Mouse (Mus musculus): Measurements from ENCODE around the gene Tnc.

Tnc gene

DNA sequence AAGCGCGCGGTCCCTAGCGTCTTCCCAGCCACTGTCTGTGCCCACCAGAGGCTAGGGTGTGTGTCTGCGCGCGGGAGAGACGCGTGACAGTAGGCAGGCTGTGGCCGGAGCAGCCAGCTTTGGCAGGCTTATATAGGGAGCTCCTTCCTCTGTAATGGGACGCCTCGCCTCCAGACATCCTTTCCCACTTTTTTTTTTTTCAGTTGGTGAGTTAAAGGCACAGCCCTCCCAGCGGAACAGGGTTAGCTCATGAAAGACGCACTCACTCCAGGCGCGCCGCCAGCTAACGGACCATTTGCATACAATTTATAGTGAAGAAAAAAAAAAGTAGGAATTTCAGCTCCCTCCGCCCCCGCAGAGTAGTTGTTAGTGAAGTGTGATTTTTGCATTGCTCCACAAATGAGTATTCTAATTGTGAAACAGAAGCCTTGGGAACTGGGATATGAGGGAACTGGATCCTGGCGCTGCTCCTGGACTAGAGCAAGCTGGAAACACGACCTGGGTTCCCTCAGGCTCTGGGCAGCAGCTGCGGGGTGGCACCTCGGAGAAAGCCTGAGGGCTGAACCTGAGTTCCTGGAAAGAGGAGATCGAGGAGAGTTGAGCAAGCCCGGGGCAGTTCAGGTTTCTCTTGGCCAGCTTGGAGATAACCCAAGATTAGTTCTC lies at the start of gene Tnc:
Gene Tnc (minus strand): TSS at position 185 of the 663 bp plus-strand sequence.
- peak; percentile 30 for DNase-seq (ENCODE audit: low spot score)

DNA sequence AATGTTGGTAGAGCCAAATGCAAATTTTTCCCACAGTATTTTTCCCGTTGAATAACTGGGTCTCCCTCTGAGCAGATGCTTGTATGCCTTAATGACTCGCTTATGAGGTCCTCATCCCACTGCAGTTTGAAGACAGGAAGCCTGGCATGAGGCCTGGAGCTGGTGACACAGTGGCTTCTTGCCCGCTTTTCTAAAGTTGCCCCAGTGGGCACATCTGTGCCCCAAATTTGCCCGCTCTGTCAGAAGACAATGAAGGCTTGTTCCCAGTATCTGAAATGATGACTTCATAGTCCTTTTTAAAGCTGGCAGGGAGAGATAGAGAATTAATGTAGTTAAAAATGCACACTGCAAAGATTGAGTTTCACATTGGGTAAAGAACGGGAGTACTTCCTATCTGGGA lies 47.4 kb upstream of the Tnc start:
- DNase-seq (ENCODE audit: low spot score) = no peak

DNA sequence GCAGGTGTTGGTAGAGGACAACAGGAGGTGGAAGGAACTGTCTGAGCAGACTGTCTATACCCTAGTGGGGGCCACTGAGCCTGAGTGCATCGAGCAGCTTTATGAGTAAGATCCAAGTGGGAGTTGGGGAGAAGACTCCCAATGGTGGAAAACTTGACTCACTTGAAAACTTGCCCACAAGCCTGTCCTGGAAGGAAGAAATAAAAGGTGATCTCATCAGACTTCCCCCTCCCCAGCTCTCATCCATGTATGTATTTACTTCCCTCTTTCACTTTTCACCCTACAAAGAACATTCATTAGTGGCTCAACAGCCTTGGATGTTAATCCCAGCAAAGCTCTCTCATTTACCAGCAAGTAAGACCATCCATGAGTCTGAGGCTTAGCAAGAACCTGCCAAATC lies 46.0 kb upstream of the Tnc start:
- no peak for DNase-seq (ENCODE audit: low spot score)

DNA sequence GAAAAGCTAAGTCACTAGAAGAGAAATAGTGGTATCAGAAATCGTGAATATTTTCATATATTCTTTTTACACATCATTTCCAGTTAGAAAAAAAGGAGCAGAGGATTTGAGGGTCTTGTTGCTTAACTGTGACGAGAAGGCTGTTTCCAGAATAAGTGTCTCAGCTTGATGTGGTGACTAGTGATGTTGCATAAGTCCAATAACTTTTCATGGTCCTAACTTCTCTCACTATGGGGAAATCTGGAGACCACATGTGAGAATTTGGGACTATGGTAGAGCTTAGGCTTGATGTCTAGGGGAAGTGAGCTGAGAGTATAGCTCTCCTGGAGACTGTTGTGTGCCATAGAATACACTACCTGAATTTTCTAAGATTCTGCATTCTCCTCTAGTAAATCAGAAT lies 42.6 kb upstream of the Tnc start:
- no peak for DNase-seq (ENCODE audit: low spot score)

DNA sequence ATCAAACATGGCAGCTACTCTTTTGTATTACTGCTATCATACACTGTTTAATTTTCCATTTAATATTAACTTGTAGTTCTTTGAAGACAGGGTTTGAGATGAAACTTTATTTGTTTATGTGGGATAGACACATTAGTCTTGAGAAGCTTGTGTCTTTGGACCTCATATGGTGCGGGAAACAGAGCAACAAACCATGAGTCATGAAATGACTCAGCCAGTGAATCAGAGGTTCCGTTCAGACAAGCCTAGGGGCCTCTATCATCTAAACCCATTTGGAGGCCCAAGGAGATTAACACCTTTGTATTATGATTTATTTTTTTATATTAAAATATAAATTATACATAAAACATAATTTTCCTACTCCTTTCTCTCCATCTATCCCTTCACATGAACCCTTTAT lies 40.9 kb upstream of the Tnc start:
- no peak for DNase-seq (ENCODE audit: low spot score)

DNA sequence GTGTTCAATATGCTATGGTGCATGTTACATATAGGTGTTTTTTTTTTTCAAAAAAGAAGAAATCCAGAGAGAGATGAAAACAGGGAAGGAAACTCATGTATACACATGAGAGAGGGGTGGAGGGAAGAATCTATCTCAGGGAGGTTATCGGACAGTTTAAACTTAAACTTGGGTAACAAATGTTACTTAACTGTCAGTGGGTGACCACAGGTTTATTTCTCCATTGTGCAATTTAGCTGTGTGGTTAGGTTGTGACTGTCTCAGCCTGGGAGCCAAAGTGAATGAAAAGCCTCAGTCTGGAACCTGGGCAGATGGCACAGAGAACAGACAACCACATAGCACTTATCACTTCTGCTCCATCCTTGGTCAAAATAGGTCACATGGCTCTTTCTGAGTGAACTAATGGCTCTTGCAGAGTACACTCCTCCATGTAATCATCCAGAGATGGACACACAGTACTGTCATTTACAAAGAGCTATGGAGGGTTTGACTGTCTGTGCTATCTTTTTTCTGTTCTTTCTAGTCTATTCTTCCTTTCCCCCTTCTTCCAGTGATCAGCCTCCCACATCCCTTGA lies 39.3 kb upstream of the Tnc start:
- no peak for DNase-seq (ENCODE audit: low spot score)

DNA sequence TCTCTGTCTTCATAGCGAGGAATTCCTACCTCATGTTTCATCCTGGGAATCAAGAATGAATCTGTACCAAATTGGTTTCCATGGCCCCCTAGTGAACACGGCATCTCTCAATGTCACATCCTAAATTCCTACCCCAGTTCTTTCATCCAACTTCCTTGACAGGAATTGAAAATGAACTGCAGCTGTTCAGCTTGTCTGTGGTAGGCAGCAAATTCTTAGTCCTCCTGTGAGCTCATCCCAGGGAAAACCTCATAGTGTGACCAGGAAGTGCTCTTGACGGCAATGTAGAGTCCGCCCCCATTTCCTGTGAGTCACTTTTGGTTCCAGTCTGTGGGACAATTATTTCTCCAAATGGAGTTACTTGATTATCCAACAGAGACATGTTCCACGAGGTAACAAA lies 37.0 kb upstream of the Tnc start:
- DNase-seq (ENCODE audit: low spot score) = no peak

DNA sequence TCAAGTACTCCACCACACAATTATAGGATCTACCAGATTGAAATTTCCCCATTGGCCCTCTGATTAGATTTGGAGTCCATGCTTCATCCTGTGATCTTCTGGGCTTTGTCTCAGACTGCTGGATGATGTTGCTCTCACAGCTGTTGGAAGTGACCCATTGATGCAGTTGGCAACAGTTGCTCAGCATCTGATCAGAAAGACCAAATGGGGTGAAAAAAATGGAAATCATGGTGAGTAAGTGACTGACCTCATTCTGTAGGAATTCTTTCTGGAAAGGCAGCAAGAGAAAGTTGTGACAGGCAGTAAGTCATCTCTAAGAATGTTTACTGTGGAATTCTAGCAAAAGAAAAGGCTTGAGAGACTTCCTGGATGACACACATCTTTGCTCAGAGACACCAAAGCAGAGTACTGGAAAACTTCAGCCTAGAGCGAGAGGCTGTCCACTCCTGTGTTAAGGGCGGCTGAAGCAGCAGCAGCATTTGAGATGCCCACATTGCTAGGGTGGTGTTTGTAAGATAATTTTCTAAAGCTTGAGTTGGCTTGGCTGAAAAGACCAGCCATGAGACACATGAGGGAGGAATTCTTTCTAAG lies 31.3 kb upstream of the Tnc start:
- no peak for DNase-seq (ENCODE audit: low spot score)

DNA sequence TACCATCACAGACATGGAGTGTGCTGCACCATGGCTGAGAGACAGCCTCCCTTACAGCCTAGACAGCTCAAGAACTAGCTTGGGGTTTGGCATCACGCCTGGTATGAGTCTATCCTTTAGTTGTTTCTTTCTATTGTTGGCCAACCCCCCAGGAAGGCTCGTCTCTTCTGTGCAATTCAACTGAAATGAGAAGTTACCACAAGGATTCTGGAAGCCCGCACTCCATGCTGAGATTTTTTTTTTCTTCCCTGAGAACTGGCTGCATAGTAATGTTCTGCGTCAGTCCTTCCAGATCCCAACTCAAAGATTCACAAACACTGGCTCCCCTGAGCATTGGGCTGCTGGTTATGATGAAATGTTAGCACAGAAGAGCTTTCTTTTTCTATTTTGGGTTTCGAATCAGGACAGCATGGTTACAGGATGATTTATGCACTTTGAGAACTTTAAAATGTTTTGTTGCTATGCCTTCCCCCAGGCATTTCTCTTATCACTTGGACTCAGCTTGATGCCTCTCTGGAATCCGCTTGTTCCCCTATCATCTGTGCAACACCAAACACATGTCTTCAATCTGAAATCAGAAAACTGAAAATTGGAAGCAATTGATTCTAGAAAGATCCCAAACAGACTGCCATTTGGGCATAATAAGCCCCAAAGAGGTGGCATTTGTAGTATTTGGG lies 29.7 kb upstream of the Tnc start:
- DNase-seq (ENCODE audit: low spot score) = no peak

DNA sequence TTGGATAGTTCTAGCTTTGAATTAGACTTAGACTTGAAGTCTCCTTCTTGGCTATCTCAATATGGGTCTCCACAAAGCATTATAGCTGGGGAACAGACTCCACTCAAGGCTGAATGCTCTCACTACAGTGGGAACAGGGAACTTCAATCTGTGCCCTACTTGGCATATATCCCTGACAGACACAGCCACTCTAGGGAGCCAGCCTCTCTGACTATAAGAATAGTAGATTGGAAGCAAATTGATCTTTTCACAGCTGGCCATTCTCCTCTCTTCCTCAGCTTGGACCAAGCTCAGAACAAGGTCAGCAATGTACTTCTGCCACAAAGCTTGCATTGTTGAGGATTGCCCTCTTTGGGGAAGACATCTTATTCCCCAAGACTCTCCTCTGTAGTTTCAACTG lies 27.9 kb upstream of the Tnc start:
- no peak for DNase-seq (ENCODE audit: low spot score)

DNA sequence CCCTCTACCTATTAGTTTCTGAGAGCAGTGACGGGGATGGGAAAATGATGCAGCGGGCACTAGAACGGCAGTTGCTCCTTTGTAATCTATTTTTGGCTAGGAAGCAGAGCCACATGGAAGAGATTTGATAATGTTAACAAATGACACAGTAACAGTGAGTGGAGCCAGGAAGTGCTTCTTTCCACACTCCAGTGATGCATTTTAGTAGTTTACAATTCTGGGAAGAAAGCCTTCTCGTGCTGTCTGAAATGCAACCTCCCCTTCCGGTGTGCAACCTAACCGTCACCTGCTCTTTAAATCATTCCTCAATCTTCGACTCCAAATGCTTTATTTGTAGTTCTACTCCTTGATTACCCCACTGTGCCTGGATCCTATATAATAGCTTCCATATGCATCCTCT lies 20.6 kb upstream of the Tnc start:
- DNase-seq (ENCODE audit: low spot score) = no peak

DNA sequence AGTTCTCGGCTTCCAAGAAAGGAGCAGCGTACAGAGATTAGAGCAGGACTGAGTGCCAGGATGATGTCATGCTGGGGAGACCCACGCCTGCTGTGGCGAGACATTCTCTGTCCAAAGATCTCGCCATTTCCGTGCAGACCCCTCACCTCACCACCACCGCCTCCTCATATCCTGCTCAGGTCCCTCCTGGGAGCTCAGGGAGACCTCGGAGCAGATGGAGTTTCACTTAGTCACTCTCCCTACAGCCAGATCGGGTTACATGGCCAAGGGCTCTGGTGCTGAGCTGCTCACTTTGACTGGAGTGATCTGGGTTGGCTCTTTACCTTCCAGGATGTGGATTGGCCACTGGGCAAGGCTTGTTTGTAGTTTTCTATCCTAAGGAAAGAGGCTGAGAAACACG lies 18.5 kb upstream of the Tnc start:
- no peak for DNase-seq (ENCODE audit: low spot score)

DNA sequence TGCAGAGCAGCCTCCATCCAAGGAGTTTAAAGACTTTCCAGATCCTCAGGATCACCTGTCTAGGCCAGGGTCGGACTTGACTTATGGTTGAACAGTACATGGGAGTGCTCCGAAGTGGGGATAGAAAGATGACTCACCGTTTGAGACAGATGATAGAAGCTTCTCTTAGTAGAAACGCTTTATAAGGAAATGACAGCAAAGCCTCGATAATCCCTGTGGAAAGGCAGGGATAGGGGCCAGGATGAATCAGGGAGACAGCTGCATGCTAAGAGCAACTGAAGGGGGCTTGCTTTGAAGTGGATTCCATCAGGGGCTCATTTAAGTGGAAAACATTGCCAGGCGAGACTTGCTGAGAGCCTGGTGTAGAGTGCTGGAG lies 12.0 kb upstream of the Tnc start:
- DNase-seq (ENCODE audit: low spot score) = no peak

DNA sequence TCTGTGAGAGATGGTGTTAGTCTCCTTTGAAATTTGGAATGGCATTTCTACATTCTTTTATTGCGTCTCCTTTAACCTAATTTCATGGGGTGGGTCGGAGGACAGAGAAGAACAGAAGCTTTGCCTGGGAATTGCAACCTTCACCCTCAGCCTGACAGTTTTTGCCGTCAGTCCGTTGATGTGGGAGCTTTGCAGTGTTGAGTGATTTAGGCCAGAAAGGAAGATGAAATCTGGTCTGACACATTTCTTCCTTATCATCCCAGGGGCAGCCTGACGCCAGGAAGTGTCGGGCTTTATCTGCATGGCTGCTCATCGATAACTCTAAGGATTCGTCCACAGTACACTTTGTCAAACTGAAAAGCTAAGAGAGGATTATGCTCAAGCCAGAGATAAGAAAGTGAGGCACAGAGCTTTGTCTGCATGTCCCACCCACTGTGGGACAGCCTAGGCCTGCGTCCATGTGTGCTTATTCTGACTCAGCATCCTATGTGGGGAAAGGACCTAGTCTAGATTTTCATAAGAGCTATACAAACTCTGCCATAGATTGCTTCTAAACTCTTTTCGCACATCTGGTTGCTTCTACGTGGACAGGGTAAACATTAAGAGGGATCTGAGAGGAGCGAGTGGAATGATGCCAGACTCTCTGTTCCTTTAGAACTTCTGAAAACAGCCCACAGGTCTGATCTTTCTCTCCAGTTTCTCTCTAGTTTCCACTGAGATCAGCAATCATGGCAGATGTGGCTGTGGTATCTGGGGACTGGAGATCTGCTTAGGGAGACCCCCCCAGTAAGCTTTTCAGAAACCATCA lies 11.4 kb upstream of the Tnc start:
- no peak for DNase-seq (ENCODE audit: low spot score)

DNA sequence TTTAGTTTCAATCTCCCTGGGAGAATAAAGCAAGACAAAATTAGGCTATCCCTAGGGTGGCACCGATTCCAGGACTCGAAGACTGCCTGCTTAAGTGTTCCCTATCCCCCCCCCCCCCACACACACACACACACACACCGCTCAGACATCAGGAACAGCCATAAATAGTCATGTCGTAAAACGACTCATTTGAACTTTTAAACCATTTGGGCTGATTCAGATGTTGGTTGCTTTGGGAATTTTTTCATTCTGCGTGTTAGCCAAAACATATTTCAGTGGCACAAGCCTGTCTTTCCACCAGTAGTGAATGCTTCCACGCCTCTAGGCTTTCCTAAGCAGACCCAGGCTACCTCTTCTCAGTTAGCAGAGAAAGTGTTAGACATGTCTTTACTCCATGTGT lies 1.4 kb upstream of the Tnc start:
- no peak for DNase-seq (ENCODE audit: low spot score)

DNA sequence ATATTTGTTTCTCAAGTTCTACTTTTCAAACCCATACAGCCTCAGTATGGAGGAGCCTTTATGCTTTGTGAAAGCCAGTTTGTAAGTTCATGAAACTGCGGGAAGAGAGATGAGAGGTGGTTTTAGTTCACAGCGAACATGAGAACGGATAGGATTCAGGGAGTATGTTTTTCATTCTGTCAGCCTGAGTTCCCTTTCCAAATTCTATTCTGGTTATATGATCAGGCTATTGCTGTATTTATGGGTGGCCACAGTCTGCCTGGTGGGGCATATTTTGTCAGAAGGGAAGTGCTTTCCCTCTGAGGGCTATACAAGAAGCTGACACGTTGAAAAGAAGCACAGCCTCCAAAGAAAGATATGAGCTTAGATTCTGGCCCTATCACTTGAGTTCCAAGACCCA lies 2.9 kb downstream of the Tnc start:
- no peak for DNase-seq (ENCODE audit: low spot score)

DNA sequence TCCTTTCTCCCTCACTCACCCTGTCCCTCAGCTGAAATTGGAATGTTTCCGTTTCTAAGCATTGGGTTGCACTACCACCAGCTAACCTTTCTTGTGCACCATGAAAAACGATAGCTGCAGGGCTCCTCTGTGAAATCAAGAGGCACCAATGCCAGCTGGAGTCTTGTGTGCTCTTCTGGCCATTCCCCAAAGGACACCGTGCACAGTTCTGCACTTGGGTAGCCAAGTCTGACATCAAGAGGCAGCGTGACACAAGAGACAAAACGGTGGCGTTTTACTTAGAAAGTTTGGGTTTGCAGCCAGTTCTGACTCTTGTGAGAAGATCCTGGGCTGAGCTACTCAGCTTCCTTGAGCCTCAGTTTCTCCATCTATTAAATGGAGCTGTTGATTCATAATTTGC lies 3.4 kb downstream of the Tnc start:
- DNase-seq (ENCODE audit: low spot score) = no peak

DNA sequence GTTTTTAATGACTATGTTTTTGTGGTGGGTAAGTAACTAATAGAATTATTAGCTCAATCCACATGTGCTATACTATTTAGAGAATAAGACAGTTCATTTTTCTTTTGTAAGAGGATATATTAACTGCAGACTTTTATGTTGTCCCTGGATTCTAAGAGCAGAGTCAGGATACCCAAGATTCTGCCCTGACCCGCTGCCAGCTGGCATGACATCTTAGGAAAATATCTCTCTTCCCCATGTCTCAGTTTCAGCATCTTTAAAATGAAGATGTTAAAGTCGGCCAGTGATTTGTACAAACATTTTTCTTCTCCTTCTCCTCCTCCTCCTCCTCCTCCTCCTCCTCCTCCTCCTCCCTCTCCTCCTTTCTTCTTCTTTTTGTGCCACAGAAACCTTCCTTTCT lies 7.7 kb downstream of the Tnc start:
- no peak for DNase-seq (ENCODE audit: low spot score)

DNA sequence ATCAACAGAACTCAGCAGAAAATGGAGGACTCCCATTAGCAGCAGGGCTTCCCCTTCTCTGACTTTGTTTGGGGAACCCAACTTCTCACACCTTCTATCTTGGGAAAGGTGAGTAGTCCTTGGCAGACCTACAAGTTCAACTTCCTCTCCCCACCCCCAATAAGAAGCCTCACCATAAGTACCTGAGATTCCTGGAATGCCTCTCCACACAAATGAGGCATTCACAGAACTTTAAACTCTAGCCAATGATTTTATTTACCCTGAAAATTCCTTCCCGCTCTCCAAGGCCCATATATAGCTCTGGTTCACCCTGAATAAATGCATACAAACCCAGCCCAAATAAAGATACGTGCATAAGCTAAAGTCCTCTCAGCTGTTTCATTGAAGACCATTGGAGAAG lies 9.3 kb downstream of the Tnc start:
- DNase-seq (ENCODE audit: low spot score) = no peak

DNA sequence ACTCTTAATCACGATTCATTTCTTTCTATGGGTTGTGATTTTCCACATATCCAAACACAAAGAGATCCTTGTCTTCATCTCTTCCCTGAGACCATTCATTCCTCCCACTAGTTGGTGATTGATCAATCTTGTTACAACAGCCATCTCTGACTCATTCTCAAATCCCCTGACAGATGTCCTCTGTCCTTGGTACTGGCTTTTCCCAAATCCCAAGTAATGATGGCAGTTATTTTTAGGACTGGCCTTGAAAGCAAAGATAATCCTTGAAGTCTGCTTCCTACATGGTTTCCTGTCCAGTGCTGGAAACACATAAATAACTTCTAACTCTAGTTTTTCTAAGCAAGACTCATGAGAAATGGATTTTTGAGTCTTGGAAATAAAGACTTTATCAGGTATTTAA lies 12.1 kb downstream of the Tnc start:
- DNase-seq (ENCODE audit: low spot score) = no peak

DNA sequence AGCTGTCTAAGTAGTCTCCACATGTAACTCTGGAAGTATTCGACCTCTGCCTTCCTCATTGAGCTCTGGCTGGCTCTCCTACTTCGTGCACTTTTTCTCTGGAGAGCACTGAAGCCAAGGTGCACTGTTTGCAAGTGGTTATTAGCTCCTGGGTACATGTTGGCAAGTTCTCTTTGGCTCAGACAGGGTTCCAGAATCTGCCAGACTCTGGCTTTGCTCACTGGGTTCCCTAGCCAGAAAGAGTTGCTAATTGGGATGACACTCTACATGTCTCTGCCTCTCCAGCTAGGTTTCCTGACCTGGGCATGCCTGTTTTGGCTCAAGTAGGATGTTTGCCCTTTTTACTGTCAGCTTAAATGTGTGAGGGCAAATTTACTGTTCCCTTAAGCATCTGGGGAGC lies 13.6 kb downstream of the Tnc start:
- no peak for DNase-seq (ENCODE audit: low spot score)

DNA sequence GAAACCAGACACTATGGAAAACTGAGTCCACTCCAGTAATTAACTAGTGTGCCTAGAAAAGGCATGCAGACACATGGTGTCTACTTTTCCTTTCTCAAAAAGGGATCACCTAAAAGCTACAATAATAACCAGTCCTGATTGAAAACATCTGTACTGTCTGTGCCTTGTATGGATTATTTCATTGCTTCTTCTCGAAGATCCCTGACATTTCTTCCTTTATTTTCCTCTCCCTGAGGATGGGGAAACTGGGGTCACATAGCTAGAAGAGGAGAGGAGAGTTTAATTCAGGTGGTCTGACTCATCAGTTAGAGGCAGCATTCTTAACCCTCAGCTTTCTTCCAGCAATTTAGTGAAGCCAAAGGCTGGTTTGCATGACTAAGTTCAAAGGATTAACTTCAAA lies 17.3 kb downstream of the Tnc start:
- DNase-seq (ENCODE audit: low spot score) = no peak

DNA sequence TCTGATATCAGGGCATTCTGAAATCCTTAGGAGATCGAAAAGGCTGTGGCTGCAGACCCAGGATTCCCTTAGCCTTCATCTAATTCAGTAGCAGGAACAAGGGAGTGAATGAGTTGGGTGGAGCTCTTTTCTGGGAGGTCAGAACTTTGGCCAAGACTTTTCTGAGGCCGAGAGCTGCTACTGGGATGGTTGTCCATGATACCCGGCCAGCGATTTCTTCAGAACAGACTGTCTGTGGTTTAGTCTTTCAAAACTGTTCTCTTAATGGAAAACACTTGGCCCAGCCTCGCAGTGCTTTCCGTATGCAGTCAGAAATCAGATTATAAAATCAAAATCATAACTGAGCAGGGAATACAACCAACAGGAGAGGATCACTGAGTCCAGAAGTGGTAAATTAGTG lies 21.2 kb downstream of the Tnc start:
- no peak for DNase-seq (ENCODE audit: low spot score)
